Mouse (Mus musculus): Measurements from ENCODE around the gene Fam221a.

- TF ChIP-seq TAL1 (IDR thresholded peaks at IDR 0.05; ENCODE audit: low read length) (no peak), GATA1 (IDR thresholded peaks at IDR 0.05; ENCODE audit: low read length) (no peak)
These were observed 43.3 kb downstream of the Fam221a start for GRCm38 (mm10) chr6:49410830-49411229.

Measured in erythroblast, embryonic 14.5 days (primary cell).